Mouse (Mus musculus): ENCODE measurements around the gene Vmn2r52.
"Not testable (repeated sequence)": the region's sequence is repeated elsewhere in the genome, so short reads cannot be mapped to it uniquely, and the experiment has no call there.

Gene Vmn2r52

DNA sequence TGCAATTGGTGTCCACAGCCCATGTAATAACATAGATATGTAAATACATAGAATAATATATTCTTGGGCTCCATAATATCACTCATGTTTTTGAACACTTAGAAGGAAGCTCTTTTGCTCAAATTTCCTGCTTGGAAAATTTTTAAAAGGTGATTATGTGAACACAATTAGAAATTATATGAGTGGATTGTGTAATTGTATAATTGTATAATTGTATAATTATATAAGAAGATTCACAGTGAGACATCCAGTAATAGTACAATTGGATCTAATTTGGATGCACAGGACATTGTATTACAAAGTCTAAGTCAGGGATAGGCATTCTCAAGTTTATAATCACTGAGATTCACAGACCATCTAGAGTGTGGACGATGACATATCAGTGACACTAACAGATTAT, at the start of gene Vmn2r52:
Vmn2r52 (minus strand) TSS at position 101 of the 400 bp plus-strand sequence.
- DNase-seq (ENCODE audit: low spot score in 2 of 2): no peak

DNA sequence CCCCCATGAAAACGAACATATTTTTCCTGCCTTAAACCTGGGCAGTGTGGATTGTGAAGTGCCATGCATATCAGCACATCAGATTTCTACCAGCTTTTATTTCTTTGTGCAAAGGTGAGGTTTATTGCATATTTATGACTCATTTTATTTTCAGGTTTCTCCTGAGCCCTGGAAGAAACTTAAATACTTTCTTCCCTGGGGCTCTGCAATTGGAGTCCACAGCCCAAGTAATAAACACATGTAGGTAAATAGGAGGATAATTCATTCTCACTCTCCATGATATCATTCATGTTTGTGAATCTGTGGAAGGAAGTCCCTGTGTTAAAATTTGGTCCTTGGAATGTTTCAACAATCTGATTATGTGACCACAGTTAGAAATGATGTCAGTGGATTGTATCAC, 70.7 kb downstream of the Vmn2r52 start, which contains the start of gene Vmn2r51:
Vmn2r51 (minus strand) TSS at position 101 of the 400 bp plus-strand sequence.
- DNase-seq (ENCODE audit: low spot score in 2 of 2): not testable (repeated sequence)
